Mouse (Mus musculus) embryonic facial prominence, embryonic 13.5 days (tissue): ENCODE measurements around the gene Msl2. TPM values are rescaled to one million over a fixed set of nuclear protein-coding genes. Genes with fewer than 3 reads are reported as not detected.

Experiments used
- ATAC-seq: fragments of 200-750 bp; cut with Nextera tagmentation; 2 replicates; pipeline ENCODE4 v1.8.0; 2017; ENCODE audit warnings: low read depth; ENCODE audit not compliant: insufficient number of reproducible peaks, insufficient read depth, low FRiP score, low TSS enrichment
- H3K27ac ChIP-seq: fragments of 300-500 bp; sonication (generic); 2 replicates; pipeline ENCODE4 v1.5.1; 2015; ENCODE audit warnings: moderate library complexity, mild to moderate bottlenecking, inconsistent platforms
- H3K27me3 ChIP-seq: fragments of 300-500 bp; sonication (generic); 2 replicates; pipeline ENCODE4 v1.6.1; 2015; ENCODE audit warnings: mild to moderate bottlenecking, inconsistent platforms
- H3K36me3 ChIP-seq: fragments of 300-500 bp; sonication (generic); 2 replicates; pipeline ENCODE4 v1.6.1; 2015; ENCODE audit warnings: mild to moderate bottlenecking, inconsistent platforms
- H3K4me1 ChIP-seq: fragments of 300-500 bp; sonication (generic); 2 replicates; pipeline ENCODE4 v1.6.1; 2015; ENCODE audit warnings: inconsistent platforms
- H3K4me2 ChIP-seq: fragments of 300-500 bp; sonication (generic); 2 replicates; pipeline ENCODE4 v1.6.1; 2015; ENCODE audit warnings: moderate library complexity, mild to moderate bottlenecking, inconsistent platforms
- H3K4me3 ChIP-seq: fragments of 300-500 bp; sonication (generic); 2 replicates; pipeline ENCODE4 v1.5.1; 2015; ENCODE audit warnings: mild to moderate bottlenecking, inconsistent platforms
- H3K9ac ChIP-seq: fragments of 300-500 bp; sonication (generic); 2 replicates; pipeline ENCODE4 v1.6.1; 2015; ENCODE audit warnings: mild to moderate bottlenecking, inconsistent platforms
- H3K9me3 ChIP-seq: fragments of 300-500 bp; sonication (generic); 2 replicates; pipeline ENCODE4 v1.6.1; 2016; ENCODE audit warnings: inconsistent platforms
- WGBS: fragments of 180-500 bp; shearing (Covaris S2); methylation state at CpG from one replicate; pipeline ENCODE4 v1.1.7; 2015; ENCODE audit warnings: mixed read lengths; 5-methylcytosine and 5-hydroxymethylcytosine counted together
- polyA plus RNA-seq: library from polyadenylated mRNA; unstranded; fragments of >200 nt; fragmentation: Nextera tagmentation; extraction: Ambion mirVana; gene quantifications from 2 replicates; pipeline ENCODE4 v1.2.1, GENCODE M21; 2015

The Msl2 gene
- polyA plus RNA-seq, 1 experiment from 2014 or later, result 6.4 TPM

DNA sequence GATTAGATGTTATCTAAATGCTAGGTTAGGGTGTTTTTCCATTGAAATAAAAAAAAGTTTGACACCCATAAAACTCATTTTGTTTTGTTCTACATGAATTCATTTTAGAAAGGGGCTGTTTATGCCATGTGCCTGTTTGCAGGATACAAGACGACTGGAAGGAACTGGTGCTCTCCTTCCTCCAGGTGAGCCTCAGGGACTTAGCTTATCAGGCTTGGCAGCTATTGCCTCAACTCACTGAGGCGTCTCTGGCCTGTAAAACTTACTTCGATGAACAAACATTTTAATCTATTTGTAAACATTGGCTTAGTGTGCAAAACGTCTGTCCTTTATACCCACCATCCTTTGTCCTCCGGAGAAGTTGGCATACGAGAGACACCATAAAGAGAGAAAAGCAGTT is 21.2 kb upstream of the Msl2 start:
- 74% methylated on average over 6 of the region's 6 CpGs for WGBS

DNA sequence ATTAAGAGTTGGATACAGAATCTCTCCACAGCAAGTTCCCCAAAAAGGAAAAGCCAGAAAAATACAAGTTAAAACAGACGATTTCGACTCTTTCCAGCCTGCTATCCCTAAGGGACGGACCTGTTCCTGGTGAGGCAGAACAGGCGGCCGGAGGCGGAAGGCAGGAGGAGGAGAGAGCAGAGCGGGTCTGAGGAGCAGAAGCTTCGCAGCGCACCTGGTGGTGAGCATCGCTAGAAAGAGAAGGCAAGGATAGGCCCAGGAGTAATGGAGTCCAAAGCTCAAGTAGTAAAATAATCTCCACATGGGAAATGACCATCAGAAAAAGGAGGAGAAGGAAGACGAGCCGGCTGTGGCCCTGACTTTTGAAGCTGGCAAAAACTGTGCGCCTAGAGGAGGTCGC is 20.6 kb upstream of the Msl2 start:
- WGBS, result 70% methylated on average over 14 of the region's 14 CpGs
- no peak overlapping the region for H3K4me2 ChIP-seq
- no peaks in the 10 kb centered on the region for H3K4me1 ChIP-seq
- no peaks in the 10 kb centered on the region for H3K9me3 ChIP-seq
- H3K9ac ChIP-seq, result no peak overlapping the region
- ATAC-seq, result no peak
- no peak overlapping the region for H3K4me3 ChIP-seq
- no peak overlapping the region for H3K27ac ChIP-seq
- no peaks in the 10 kb centered on the region for H3K27me3 ChIP-seq
- no peaks in the 10 kb centered on the region for H3K36me3 ChIP-seq

More for the DNA sequence above, 21.2 kb upstream of the Msl2 start:
- Histone ChIP-seq H3K9ac (no peak overlapping the region), H3K27me3 (no peaks in the 10 kb centered on the region), H3K27ac (no peak overlapping the region), H3K36me3 (no peaks in the 10 kb centered on the region), H3K4me1 (no peaks in the 10 kb centered on the region), H3K4me3 (no peak overlapping the region), H3K4me2 (no peak overlapping the region), H3K9me3 (no peaks in the 10 kb centered on the region)
- ATAC-seq, result no peak

DNA sequence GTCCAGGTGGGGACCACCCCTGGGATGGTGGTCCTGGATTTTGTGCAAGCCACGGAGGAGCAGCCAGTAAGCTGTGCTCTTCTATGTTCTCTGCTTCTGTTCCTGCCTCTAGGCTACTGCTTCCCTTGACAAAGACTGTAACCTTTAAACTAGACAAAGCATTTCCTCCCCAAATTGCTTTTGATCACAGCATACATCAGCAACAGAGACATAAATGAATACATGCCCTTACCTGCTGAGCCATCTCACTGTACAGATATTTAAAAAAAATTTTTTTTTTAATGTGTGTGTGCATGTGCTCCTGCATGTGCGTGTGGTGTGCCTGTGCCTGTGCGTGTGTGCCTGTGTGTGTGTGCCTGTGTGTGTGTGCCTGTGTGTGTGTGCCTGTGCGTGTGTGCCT is 16.7 kb upstream of the Msl2 start:
- Histone ChIP-seq H3K9me3 (no peaks in the 10 kb centered on the region), H3K4me3 (no peak overlapping the region), H3K9ac (no peak overlapping the region), H3K27ac (no peak overlapping the region), H3K27me3 (no peaks in the 10 kb centered on the region), H3K4me2 (no peak overlapping the region), H3K4me1 (no peaks in the 10 kb centered on the region), H3K36me3 (no peaks in the 10 kb centered on the region)
- WGBS, result 84% methylated on average over 4 of the region's 4 CpGs
- no peak for ATAC-seq

DNA sequence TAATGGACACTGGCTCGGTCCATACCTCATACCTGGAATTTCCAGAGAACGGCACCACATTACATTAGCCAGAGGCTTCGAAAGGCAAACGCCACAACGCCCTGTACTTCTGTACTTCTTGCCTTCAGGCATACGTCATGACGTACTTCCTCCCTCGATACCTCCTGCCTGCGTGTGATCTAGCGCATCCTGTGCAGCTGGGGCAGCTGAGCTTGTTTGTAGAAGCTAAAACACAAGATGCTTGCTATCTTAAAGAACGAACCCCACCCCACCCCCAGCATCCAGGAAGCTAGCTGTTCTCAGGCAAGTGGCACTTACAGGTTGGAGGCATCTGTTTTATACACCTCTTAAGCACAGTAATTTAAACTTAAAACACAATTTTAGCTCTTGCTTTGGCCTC is 12.9 kb upstream of the Msl2 start:
- Histone ChIP-seq H3K9ac (no peak overlapping the region), H3K27ac (no peak overlapping the region), H3K27me3 (no peaks in the 10 kb centered on the region), H3K4me2 (no peak overlapping the region), H3K4me1 (no peaks in the 10 kb centered on the region), H3K9me3 (no peaks in the 10 kb centered on the region), H3K36me3 (no peaks in the 10 kb centered on the region), H3K4me3 (no peak overlapping the region)
- no peak for ATAC-seq
- WGBS, result 64% methylated on average over 11 of the region's 11 CpGs

DNA sequence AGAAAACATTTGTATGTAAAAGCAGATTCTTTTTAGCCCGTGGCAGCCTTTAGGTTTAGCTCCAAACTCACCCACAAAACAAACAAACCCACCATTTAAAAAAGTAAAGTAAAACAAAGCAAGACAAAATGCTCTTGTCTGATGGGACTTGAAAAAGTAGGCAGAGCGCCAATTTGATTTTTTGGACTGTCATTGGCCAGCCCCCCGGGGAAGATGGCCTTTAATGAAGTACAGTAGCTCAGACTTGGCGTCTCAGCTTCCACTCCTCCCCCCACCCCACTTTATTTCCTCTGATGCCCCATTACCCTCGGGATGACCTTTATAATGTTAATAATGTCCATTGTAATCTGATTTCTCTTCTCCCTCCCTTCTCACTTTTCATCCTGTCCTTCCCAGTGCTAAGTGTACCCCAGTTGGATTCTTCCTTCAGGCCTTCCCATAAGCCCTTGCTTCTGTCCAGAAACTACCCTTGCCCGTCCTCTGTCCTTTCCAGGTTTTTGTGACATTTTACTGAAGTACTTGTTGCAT is 11.6 kb upstream of the Msl2 start:
- WGBS, result 56% methylated on average over 6 of the region's 6 CpGs
- no peak for ATAC-seq

DNA sequence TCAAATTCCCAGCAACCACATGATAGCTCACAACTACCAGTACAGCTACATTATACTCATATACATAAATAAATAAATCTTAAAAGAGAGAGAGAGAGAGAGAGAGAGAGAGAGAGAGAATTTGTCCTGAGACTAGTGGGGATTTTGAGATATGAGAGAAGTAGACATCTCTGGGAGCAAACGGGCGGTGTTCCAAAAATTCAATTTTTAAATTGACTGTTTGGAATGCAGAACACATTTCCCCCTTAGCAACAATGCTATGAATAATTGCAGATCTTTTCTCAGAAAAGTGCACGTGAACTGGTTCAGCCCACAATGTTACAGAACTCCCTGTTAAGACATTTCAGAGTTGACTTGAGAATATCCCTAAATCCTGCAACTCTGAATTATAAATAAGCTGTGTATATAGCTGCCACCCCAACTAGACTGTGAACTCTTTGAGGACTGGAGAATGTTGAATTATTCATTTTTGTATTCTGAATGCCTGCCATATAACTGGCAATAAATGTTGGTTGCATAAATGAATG is 8.8 kb upstream of the Msl2 start:
- no peaks in the 10 kb centered on the region for H3K27me3 ChIP-seq
- no peak for ATAC-seq
- WGBS, result 64% methylated on average over 3 of the region's 3 CpGs
- H3K36me3 ChIP-seq, result no peaks in the 10 kb centered on the region
- no peak overlapping the region for H3K9ac ChIP-seq
- no peaks in the 10 kb centered on the region for H3K4me1 ChIP-seq
- H3K9me3 ChIP-seq, result no peaks in the 10 kb centered on the region
- no peak overlapping the region for H3K27ac ChIP-seq
- H3K4me2 ChIP-seq, result no peak overlapping the region
- H3K4me3 ChIP-seq, result no peak overlapping the region

More for the DNA sequence above, 11.6 kb upstream of the Msl2 start:
- no peaks in the 10 kb centered on the region for H3K4me1 ChIP-seq
- H3K9me3 ChIP-seq, result no peaks in the 10 kb centered on the region
- H3K4me2 ChIP-seq, result no peak overlapping the region
- no peaks in the 10 kb centered on the region for H3K36me3 ChIP-seq
- no peaks in the 10 kb centered on the region for H3K27me3 ChIP-seq
- H3K4me3 ChIP-seq, result no peak overlapping the region
- H3K27ac ChIP-seq, result no peak overlapping the region
- H3K9ac ChIP-seq, result no peak overlapping the region

DNA sequence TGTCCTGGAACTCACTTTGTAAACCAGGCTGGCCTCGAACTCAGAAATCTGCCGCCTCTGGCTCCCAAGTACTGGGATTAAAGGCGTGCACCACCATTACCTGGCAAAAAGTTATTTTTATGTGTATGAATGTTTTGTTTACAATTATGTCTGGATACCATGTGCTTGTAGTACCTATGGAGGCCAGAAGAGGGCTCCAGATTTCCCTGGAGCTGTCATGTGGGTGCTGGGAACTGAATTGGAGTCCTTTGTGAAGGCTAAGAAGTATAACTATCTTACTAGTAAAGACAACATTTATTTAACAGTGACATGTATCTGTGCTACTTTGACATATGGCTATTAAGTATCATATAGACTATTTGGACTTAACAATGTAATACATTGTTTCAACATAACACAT is 4.1 kb upstream of the Msl2 start:
- H3K27me3 ChIP-seq, result no peaks in the 10 kb centered on the region
- 92% methylated on average over 3 of the region's 3 CpGs for WGBS
- no peaks in the 10 kb centered on the region for H3K9me3 ChIP-seq
- no peak overlapping the region for H3K4me2 ChIP-seq
- H3K36me3 ChIP-seq, result no peaks in the 10 kb centered on the region
- no peak overlapping the region for H3K9ac ChIP-seq
- H3K27ac ChIP-seq, result no peak overlapping the region
- ATAC-seq, result no peak
- H3K4me3 ChIP-seq, result no peak overlapping the region
- H3K4me1 ChIP-seq, result no peaks in the 10 kb centered on the region

DNA sequence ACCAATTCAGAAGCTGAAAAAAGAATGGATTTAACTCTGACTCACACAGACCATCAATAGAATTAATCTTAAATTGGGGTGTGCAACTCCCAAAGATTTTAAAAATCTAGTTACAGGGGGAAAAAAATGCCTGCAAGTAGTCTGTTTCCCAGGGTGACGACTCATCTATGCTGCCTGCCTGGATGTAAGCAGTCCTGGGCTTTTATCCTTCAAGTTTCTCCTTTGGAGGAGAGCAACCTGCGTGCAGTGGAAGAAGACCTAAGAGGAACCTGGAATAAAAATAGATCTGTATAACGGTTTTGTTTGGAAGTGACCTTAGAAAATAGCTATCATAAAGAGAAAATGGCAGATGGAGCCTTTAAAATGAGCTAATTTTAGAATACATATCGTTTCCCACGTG is 1.4 kb upstream of the Msl2 start:
- Histone ChIP-seq H3K4me1 (peaks cover 4% of the 10 kb centered on the region), H3K4me3 (no peak overlapping the region), H3K4me2 (peak overlapping the region; percentile 71; the same call in 1 of the 2 replicates), H3K9me3 (no peaks in the 10 kb centered on the region), H3K36me3 (no peaks in the 10 kb centered on the region), H3K27ac (no peak overlapping the region), H3K27me3 (no peaks in the 10 kb centered on the region), H3K9ac (no peak overlapping the region)
- WGBS, result 55% methylated on average over 5 of the region's 5 CpGs
- no peak for ATAC-seq

DNA sequence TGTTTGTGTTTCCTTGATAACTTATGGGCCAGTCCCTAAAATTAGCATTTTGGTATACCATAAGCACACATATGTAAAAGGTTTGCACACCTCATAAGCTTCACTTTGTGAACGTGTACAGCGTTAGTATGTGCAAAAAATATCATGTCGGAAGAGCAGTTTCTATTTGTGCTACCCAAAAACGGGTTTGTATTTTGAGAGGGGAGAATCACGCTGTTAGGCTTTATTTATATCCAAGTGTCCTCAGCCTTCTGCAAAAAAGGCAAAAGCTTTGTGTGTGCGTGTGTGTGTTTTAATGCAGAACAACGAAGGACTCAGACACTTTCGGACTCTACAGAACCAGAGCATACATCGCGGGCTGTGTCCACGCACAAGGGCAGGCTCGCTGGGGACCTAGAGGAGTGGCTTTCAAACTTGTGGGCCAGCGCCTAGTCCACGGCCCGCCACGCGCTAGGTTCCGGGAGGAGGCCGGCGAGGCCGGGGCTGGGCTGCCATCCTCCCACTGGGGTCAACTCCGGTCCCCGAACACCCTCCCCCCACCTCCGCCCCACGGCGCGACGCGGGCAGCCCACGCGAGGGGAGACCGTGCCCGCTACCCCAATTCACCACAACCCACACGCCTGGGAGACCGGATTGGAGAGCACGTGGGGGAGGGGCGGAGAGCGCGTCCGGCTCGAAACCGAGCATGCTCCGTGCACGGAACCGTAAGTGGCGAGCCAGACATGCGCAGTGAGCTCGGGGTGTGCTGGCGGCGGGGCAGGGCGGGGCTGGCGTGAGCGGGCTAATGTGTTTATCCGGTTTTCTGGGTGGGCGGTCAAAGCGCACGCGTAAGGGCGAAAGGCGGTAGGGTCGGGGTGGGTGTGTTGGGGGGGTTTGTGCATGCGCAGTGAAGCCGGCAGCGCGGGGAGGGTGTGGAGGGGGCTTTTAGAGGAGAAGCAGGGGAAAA is 587 bp upstream of the Msl2 start:
- Histone ChIP-seq H3K4me2 (peak overlapping the region; percentile 71), H3K27me3 (no peaks in the 10 kb centered on the region), H3K4me1 (peaks cover 10% of the 10 kb centered on the region), H3K36me3 (no peaks in the 10 kb centered on the region), H3K27ac (peak overlapping the region; percentile 93), H3K9ac (peak overlapping the region; percentile 91), H3K9me3 (no peaks in the 10 kb centered on the region), H3K4me3 (peak overlapping the region; percentile 95)
- ATAC-seq, result peak; percentile 94
- WGBS, result 2% methylated on average over 65 of the region's 65 CpGs

DNA sequence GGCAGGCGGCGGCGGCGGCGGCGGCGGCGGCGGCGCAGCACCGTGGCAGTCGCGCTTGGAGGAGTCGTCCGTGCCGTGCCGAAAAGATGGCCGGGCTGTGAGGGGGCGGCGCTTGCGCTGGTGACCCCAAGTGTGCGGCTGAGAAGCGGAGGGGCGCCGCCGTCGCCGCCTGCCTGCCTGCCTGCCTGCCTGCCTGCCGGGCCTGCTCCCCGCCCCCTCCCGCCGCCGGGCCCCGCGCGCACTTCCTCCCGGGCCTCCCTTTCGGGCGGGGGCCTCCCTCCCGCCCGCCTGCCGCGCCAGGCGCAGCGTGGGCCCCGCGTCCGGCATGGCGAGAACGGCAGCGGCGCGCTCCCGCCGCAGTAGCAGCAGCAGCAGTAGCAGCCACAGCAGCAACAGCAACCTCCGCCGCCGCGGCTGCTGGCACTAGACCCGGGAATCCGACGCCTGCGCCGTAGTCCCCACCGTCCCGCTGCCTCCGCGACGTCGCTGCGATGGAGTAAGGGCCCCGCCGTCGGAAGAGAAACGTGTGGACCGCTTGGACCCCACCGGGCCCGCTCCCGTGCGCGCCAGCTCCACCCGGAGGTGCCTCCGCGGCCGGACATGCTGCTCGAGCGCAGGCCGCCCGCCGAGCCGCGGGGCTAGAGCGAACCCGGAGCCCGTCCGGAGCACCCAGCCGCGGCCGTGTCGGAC is 576 bp downstream of the Msl2 start:
- Histone ChIP-seq H3K4me3 (peak overlapping the region; percentile 95), H3K4me2 (peak overlapping the region; percentile 85), H3K4me1 (peaks cover 22% of the 10 kb centered on the region), H3K9me3 (no peaks in the 10 kb centered on the region), H3K36me3 (no peaks in the 10 kb centered on the region), H3K27ac (peak overlapping the region; percentile 100), H3K9ac (peak overlapping the region; percentile 99), H3K27me3 (no peaks in the 10 kb centered on the region)
- peak; percentile 76 for ATAC-seq
- under 1% methylated on average over 82 of the region's 100 CpGs for WGBS

DNA sequence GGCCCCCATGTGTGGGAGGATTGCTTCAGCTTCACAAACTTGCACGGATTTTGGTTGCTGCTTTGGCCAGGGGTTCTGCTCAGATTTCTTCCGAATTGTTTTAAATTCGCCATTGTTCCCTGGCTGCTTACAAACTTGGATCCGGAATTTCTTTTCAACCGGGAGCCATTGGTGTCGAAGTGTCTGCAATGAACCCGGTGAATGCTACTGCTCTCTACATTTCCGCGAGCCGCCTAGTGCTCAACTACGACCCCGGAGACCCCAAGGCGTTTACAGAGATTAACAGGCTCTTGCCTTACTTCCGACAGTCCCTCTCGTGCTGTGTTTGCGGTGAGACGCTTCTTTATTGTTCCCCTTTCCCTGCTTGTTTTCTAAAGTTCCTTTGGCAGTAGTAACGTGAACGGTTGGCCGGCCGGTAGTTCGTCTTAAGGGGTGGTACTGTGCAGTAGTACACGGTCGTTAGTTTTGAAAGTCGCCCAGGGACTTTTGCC is 1.2 kb downstream of the Msl2 start:
- H3K9ac ChIP-seq, result peak overlapping the region; percentile 99
- no peaks in the 10 kb centered on the region for H3K27me3 ChIP-seq
- peak overlapping the region; percentile 100 for H3K27ac ChIP-seq
- H3K4me3 ChIP-seq, result peak overlapping the region; percentile 95
- no peak for ATAC-seq
- no peaks in the 10 kb centered on the region for H3K36me3 ChIP-seq
- H3K4me1 ChIP-seq, result peaks cover 24% of the 10 kb centered on the region
- no peaks in the 10 kb centered on the region for H3K9me3 ChIP-seq
- under 1% methylated on average over 25 of the region's 25 CpGs for WGBS
- H3K4me2 ChIP-seq, result peak overlapping the region; percentile 85
